Mouse (Mus musculus): Measurements from ENCODE around the gene Alppl2. TPM values are rescaled to one million over a fixed set of nuclear protein-coding genes. Genes with fewer than 3 reads are reported as not detected.

Alppl2 gene
- not detected for total RNA-seq (2021)
- long read RNA-seq, experiment 1 = 0 reads
- long read RNA-seq, experiment 2 = 0 reads

DNA sequence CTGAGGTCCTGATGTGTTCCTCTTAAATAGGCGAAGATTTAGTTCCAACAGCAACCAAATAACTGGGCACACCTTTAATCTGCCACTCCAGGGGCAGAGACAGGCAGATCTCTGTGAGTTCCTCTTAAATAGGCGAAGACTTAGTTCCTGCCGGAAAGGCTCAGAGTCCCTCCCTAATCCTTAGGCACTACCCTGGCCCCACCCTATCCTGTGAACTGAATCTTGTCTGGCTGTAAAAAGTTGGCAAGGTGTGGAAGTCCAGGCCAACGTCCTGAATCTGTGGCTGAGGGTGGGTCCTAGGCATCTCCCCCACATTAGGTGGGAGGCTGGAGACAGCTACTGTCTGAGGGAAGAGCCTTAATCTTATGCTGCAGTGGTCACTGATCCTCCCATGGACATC, at the start of gene Alppl2:
TSS of gene Alppl2 (minus strand) at position 101 of the 400 bp plus-strand sequence.
- no peak for DNase-seq

DNA sequence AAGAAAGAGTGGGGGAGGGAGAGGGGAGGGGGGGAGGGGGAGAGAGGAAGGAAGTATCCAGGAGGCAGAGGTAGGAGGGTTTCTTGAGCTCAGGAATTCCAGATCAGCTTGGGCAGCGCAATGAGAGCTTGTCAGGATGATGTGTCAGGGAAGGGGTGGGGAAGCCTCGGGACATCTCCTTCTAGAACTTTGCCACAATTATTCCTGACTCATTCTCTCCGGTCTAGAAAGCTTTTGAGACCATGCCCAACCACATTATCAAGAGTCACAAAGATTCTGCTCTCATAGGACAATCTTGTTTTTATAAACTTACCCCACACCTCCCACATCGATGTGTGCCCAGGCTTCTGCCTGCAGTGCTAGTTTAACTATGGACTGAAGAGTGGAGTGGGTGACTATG, 42.1 kb upstream of the Alppl2 start:
- DNase-seq = no peak

DNA sequence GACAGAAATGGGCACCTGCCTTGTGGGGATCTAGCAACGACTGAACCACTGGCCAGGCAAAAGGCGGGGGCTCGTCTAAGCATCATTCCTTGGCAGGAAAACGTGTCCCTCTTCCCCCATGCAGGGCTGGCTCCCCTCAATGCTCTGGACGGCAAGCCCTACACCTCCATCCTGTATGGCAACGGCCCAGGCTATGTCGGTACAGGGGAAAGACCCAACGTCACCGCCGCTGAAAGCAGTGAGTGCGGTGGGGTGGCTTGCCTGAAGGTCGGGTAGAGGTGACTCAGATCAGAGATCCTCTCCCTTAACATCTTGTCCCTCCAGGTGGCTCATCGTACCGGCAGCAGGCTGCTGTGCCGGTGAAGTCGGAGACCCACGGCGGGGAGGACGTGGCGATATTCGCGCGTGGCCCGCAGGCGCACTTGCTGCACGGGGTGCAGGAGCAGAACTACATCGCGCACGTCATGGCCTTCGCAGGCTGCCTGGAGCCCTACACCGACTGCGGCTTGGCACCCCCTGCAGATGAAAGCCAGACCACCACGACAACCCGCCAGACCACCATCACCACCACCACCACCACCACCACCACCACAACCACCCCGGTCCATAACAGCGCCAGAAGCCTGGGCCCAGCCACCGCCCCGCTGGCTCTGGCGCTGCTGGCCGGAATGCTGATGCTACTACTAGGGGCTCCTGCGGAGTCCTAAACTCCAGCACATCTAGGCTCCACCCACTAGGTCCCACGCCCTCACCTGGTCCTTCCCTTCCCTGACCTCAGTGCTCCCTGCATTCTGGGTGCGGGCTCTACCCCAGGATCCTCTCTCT, 37.7 kb upstream of the Alppl2 start:
- DNase-seq = no peak

DNA sequence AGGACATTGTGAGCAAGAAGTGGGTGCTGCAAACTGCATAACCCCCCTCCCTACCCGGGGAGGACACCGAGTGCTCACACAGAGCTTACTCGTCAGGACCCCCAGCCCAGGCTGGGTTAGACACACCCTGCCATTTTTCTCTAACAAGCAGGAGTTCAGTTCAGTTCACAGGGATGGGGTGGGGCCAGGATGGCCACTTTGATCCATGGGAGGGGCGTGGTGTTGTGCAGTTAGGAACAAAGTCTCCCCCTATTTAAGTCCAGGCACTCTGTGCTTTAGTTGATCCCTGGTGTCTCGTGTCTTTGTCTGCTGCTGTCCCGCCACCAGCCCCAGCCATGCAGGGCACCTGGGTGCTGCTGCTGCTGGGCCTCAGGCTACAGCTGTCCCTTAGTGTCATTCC, 34.9 kb upstream of the Alppl2 start, which contains the start of gene Akp3:
TSS of gene Akp3 (plus strand) at position 301 of the 400 bp plus-strand sequence.
- no peak for DNase-seq

DNA sequence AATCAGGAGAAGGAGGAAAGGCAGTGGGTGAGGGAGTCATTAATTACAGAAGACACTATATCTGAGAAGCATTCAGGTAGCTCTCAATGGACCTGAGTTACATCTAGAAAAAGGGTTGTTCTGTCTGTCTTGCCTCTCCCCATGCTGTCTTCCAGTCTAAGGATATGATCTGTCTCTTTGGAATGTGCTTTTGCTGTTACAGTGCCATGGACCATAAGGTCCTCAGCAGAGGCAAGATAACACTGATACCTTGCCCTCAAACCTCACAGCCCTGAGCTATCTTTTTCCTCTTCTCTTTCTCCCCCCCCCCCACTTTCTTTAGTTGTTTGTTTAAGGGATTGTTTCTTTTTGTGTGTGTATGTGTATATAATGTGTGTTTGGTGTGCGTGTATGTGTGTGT, 25.1 kb upstream of the Alppl2 start:
- DNase-seq = no peak

DNA sequence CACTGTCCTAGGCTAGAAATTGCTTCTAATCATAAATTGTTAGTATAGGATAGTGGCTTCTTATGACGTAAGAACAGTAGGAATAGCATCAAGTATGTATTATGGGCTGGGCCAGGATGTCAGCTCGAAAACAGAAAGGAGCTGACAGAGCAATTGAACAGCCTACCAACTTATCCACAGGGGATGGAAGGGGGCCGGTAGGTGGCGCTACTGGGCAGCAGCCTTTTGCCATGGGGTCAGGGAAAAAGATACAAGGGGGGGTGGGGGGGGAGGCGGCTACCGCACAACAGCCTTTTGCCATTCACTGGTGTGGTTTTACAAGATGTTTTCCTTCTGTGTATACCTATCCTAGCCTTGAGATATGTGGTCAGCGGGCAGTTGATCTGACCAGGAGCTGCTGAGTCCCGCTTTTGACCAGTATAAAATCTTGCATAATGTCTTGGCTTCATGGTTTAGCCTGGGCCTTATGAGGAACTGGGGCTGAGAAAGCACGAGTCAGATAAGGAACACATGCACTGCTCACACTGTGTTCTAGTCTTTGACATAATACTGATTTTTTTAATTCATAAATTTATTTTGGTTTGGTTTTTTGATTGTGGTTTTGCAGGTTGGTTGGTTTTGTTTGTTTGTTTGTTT, 22.1 kb upstream of the Alppl2 start:
- peak; percentile 77 for DNase-seq

DNA sequence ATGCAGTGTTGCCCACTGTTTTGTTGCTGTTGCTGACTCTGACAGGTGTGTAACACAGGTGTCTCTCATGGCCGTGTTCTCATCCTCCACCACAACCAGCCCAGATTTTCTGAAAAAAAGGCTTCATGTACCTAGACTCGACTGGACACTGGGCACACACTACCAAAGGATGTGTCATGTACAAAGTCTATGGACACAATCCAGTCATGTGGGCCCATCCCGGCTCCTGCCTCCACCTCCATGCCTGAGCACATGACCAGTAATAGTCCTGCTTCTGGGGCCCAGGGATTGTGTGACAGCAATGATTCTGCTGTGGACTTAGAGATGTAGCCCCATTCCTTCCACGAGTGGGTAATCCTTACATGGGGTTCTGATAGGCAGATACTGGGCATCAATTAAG, 18.8 kb upstream of the Alppl2 start:
- DNase-seq = no peak

DNA sequence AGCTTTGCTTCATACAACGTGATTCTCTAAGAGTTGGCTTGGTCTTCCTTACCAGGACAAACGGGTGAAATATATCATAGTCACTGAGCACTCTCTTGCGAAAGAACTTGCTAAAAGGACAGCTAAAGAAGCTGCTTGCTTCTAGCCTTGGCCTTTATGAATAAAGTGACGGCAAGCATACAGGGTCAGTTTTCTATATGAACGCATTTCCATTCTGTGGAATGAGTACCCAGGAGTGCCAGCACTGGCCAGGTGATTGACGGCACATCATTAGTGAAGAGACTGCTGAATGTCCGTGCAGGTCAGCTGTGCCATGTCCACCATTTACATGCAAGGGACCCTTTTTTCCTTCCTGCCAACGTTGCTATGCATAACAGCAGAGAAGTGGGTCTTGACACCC, 16.8 kb upstream of the Alppl2 start:
- no peak for DNase-seq

DNA sequence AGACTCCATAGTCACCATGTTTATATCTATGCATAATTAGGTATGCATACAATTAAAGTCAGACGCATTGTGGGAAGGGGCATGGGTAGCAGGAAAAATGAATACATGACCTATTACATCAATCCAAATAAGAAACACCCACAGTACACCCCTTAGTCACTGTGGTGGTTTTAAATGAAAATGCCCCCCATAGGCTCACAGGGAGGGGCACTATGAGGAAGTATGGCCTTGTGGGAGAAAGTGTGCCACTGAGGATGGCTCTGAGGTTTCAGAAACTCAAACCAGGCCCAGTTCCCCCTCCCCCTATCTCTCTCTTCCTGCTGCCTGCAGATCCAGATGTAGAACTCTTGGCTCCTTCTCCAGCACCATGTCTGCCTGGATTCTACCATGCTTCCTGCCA, 14.2 kb upstream of the Alppl2 start:
- DNase-seq = no peak

DNA sequence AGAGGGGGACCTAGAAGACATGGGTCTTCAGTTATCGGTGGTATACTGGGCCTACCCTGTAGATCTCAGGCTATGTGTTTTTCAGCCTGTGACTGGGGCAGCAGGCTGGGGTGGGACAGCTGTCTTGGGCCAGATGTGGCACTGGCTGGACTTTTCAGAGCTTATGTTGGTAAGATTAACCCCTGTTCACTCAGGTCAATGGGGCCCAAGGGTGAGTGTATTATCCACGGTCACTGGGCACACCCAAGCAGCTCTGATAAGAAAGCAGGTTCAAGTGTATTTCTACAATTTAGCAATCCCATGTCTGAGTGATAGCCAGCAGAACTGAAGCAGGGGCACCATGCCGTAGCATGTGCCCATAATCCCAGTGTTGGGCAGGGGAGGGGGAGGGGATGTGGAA, 12.4 kb upstream of the Alppl2 start:
- no peak for DNase-seq

DNA sequence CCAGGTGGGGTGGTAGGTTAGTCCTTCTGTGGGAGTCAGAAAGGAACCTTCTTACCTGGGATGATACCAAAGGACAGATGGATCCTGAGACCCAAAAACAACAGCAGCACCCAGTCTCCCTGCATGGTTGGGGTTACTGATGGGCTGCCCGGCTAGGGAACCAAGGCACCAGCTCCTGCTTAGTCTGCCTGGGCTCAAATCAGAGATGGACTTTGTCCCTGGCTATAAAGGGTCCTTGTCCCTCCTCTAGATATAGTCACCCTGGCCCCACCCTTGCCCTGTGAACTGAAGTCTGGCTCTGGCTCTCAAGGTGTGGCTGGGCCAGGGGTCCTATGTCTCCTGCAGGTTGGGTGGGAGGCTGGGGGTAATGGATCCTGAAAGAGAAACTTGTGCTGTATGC, 11.7 kb upstream of the Alppl2 start, which contains the start of gene Alpi:
TSS of gene Alpi (minus strand) at position 196 of the 400 bp plus-strand sequence.
- DNase-seq = no peak

DNA sequence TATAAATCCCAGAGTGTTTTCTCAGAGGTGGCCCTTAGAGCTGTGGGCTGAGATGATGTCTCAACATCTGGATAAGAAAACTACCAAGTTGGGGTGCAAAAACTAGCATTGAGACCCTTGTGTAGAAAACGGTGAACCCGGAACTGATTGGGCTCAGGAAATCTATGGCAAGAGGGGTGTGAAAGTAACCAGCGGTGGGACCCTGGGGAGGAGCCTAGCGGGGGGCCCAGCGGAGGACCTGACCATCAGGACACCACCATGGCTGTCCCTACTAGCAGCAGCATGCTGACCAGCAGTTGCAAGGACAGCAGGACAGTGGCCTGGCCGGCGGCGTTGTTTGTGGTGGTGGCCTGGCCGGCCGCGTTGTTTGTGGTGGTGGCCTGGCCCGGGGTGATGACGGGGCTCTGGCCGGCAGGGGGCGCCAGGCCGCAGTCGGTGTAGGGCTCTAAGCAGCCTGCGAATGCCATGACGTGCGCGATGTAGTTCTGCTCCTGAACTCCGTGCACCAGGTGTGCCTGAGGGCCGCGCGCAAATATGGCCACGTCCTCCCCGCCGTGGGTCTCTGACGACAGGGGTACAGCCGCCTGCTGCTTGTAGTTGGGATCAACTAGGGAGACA, 8.7 kb upstream of the Alppl2 start:
- peak; percentile 88 for DNase-seq

DNA sequence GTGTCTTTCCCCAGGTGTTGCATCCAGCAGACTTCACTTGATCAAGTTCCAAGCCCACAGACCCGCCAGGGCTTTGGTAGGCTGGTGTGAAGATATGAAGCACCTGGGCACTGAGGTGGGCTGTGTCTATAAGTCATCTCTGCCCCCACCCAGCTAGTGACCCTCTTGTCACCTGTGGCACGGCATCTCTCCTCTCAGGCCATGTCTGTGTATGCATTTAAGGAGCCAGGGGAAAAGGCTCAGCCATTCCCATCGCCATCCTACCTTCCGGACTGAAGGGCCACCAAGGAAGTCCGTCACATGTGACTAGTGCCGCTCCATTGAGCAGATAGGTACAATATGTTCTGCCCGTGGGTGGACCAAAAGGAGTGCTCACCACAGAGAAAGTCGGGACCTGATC, 5.9 kb upstream of the Alppl2 start:
- no peak for DNase-seq

DNA sequence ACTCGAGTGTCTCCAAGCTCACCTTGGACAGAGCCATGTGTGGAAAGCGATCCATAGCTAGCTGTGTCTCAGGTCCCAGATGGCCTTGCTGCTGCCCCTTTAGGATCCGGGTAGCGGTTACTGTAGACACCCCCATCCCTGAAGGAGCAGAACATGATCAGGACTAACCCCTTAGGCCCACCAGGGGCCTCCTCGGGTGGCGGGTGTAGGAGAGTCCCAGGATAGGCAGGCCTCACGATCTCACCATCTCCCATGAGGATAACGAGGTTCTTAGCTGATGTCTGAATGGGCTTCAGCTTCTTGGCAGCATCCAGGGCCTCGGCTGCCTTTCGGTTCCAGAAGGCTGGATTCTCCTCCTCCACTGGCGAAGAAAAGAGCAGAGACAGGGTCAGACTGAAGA, 477 bp downstream of the Alppl2 start:
- DNase-seq = no peak

DNA sequence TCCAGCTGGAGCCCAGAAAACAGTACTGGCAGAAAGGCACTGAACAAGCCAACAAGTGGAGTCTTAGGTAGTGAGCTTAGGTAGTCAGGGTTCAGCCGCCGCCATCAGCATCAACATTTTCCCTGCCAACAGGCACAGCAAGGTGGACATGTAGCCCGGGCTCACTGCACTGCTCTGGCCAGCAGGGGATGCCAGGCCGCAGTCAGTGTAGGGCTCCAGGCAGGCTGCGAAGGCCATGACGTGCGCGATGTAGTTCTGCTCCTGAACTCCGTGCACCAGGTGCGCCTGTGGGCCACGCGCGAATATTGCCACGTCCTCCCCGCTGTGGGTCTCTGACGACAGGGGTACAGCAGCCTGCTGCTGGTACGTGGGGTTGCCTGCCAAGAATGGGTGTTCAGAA, 2.8 kb downstream of the Alppl2 start:
- DNase-seq = no peak

DNA sequence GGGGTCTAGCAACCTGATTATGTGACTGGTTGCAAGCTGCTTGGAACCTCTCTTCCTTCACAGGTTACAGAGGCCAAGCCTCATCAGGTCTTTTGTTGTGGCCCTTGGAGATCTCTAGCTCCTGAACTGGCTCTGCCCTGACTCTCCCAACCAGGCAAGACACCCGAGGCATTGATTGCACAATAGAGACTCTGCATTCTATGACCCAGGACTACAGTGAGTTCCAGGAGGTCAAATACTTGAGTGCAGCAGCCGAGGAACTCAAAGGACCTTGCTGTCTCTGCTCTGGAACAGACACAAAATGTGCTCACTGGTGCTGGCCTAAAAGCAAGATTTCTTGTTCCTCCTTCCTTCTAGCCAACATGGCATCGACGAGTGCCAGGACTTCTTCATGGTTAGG, 3.5 kb downstream of the Alppl2 start:
- DNase-seq = no peak

DNA sequence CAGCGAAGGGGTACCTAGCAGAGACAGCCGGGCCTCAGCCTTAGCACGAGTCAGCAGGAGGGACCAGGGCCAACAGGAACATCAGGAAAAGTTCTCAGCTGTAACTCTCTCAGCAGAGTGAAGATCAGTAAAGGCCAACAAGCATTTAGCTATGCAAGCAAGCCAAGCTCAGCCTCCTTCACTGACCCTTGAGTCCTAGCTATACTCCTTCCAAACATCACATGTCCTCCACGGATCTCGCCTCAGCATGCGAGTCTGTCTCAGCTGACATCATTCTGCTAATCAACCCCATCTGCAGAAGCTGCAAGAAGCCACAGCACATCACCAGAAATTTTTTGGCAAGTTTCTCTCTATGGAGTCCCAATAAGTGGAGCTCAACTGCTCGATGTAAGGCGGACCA, 16.0 kb downstream of the Alppl2 start:
- no peak for DNase-seq

DNA sequence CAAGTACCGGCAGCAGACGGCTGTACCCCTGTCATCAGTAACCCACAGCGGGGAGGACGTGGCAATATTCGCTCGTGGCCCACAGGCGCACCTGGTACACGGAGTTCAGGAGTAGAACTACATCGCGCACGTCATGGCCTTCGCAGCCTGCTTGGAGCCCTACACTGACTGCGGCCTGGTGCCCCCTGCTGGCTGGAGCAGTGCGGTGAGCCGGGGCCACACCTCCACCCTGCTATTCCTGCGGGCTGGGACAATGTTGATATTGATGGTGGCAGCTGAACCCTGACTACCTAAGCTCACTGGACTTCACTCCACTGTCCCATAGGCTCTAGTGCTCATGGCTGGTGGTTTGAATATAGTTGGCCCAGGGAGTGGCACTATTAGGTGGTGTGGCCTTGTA, 19.0 kb downstream of the Alppl2 start:
- DNase-seq = peak; percentile 64

DNA sequence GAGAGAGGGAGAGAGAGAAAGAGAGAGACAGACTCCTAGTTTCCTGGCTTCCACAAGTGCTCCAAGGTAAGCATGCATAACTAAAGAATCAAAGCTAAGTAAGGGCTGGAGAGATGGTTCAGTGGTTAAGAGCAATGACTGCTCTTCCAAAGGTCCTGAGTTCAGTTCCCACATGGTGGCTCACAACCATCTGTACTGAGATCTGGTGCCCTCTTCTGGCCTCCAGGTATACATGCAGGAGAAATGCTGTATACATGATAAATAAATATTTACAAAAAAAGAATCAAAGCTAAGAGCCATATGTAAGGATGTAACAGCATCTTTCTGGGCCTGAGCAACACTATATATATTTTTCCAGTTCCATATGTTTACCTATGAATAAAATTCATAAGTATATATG, 28.8 kb downstream of the Alppl2 start:
- no peak for DNase-seq

DNA sequence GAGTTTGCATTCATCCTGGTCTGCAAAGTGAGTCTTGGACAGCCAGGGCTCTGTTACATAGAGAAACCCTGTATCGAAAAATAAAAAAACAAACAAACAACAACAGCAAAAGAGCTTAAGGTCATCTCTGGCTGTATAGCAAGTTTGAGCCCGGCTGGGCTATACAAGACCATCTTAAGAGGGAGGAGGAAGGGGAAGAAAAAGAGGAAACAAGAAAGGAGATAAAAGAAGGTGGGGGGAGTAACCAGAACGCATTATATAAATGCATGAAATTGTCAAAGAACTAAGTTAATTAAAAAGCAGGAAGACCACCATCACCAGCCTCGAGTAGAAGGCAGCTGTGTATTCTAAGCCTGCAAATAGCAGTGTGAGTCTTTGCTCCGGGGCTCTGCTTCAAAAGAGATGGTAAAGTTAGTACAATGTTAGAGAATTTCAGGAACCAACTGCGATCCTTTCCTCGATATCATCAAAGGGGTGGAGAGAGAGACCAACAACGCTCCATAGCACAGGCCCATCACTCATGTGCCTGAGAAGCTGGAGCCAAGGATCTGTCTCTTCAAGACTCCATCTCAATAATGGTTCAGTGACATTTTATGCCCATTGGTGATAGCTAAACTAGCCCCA, 30.6 kb downstream of the Alppl2 start:
- DNase-seq = no peak

DNA sequence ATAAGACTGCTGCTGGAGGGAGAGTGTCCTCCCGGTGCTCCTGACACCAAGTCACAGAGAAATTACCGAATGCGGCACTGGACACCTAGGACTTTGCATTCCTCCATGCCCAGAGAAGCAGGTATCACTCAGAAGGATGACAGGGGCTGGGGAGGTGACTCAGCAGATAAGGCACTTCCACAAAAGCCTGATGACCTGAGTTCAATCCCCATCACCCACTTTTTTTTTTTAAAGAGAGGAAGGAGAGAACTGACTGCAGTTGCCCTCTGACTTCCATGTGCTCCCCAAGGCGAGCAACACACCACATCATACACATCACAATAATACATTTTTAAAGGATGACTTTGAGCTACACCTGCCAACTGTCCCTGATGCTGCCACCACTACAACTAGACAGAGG, 32.7 kb downstream of the Alppl2 start:
- DNase-seq = no peak

DNA sequence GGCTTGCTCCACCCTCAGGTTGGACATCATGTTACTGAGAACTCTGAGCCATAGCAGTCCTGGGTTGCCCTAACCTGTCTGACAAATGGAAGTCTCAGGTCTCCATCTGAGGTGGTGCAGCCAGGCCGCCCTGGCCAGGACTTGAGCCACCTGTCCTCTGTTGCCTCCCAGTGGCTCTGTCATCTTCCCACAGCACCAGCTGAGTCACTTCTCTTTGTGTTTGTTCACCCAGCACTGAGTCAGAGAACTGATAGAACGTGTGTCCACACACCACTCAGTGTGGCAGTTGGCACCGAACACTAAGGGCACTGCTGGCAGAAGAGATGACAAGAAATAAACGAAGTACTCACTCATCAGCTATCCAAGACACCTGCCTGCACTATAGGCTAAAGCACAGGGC, 38.4 kb downstream of the Alppl2 start:
- no peak for DNase-seq

DNA sequence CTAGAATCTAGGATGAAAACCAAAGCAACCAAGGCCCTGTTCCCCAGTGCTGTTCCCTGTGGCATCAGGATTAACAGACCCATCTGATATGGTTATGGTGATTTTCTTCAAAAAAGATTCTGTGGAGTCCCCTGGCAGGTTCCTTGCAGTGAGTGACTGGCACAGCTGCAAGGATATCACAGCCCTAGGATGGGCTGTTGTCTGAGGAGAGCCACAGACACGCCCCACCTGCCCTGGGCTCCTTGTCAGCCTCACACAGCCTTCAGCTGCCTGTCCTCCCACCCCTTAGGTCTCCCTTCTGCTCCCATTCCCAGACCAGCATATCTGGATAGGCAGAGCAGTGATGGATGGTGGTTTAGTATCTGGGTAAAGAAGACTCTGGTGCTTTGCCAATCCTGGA, 39.0 kb downstream of the Alppl2 start:
- DNase-seq = no peak
